Mouse (Mus musculus): ENCODE measurements around the gene Hoxc10.

- TF ChIP-seq CTCF (conservative IDR thresholded peaks at IDR 0.05; ENCODE audit: low read length) (peak; percentile 69), POU5F1 (IDR thresholded peaks at IDR 0.05; ENCODE audit: borderline replicate concordance, low read length) (no peak), NANOG (IDR thresholded peaks at IDR 0.05; ENCODE audit: borderline replicate concordance, low read length) (no peak)
These were observed 20.7 kb downstream of the Hoxc10 start for GRCm38 (mm10) chr15:102987124-102987833.
